Mouse (Mus musculus) heart, embryonic 13.5 days (tissue): ENCODE data around the gene Pspn. TPM values are rescaled to one million over a fixed set of nuclear protein-coding genes. Genes with fewer than 3 reads are reported as not detected.

Source experiments
- ATAC-seq: fragments of 200-750 bp; cut with Nextera tagmentation; 2 replicates; pipeline ENCODE4 v1.8.0; 2017; ENCODE audit warnings: moderate TSS enrichment; ENCODE audit not compliant: insufficient number of reproducible peaks, low FRiP score, low TSS enrichment; ENCODE audit errors: extremely low read depth
- H3K27ac ChIP-seq: fragments of 300-500 bp; sonication (generic); replicated peaks from 2 replicates; pipeline ENCODE4 v1.5.1; 2015; ENCODE audit warnings: moderate library complexity, mild to moderate bottlenecking, inconsistent platforms
- H3K27me3 ChIP-seq: fragments of 300-500 bp; sonication (generic); replicated peaks from 2 replicates; pipeline ENCODE4 v1.6.1; 2015; ENCODE audit warnings: mild to moderate bottlenecking, inconsistent platforms
- H3K36me3 ChIP-seq: fragments of 300-500 bp; sonication (generic); 2 replicates; pipeline ENCODE4 v1.6.1; 2015; ENCODE audit warnings: mild to moderate bottlenecking, inconsistent platforms
- H3K4me1 ChIP-seq: fragments of 300-500 bp; sonication (generic); 2 replicates; pipeline ENCODE4 v1.6.1; 2015; ENCODE audit warnings: inconsistent platforms
- H3K4me2 ChIP-seq: fragments of 300-500 bp; sonication (generic); 2 replicates; pipeline ENCODE4 v1.6.1; 2015; ENCODE audit warnings: inconsistent platforms, mild to moderate bottlenecking, moderate library complexity
- H3K4me3 ChIP-seq: fragments of 300-500 bp; sonication (generic); 2 replicates; pipeline ENCODE4 v1.5.1; 2015; ENCODE audit warnings: moderate library complexity, mild to moderate bottlenecking, inconsistent platforms
- H3K9ac ChIP-seq: fragments of 300-500 bp; sonication (generic); 2 replicates; pipeline ENCODE4 v1.6.1; 2015; ENCODE audit warnings: inconsistent platforms, mild to moderate bottlenecking, moderate library complexity
- H3K9me3 ChIP-seq: fragments of 300-500 bp; sonication (generic); 2 replicates; pipeline ENCODE4 v1.6.1; 2016; ENCODE audit warnings: inconsistent platforms
- WGBS: fragments of 180-500 bp; shearing (Covaris S2); methylation state at CpG from one replicate; pipeline ENCODE4 v1.1.7; 2015; ENCODE audit warnings: mixed read lengths; 5-methylcytosine and 5-hydroxymethylcytosine counted together
- polyA plus RNA-seq: library from polyadenylated mRNA; unstranded; fragments of >200 nt; fragmentation: Nextera tagmentation; extraction: Ambion mirVana; gene quantifications from 2 replicates; pipeline ENCODE4 v1.2.1, GENCODE M21; 2015

Pspn gene
- polyA plus RNA-seq, 1 experiment from 2014 or later: 0.35 TPM

- H3K4me3 ChIP-seq: no peak overlapping the region
- H3K27me3 ChIP-seq: no peaks in the 10 kb centered on the region
- no peak overlapping the region for H3K4me2 ChIP-seq
- no peak overlapping the region for H3K27ac ChIP-seq
- H3K4me1 ChIP-seq: no peaks in the 10 kb centered on the region
- H3K9ac ChIP-seq: no peak overlapping the region
- no peak for ATAC-seq
- H3K9me3 ChIP-seq: no peaks in the 10 kb centered on the region
- H3K36me3 ChIP-seq: peaks cover 55% of the 10 kb centered on the region
- 69% methylated on average over 2 of the region's 2 CpGs for WGBS
These were observed 19.9 kb upstream of the Pspn start for GRCm38 (mm10) chr17:57019693-57020092.

DNA sequence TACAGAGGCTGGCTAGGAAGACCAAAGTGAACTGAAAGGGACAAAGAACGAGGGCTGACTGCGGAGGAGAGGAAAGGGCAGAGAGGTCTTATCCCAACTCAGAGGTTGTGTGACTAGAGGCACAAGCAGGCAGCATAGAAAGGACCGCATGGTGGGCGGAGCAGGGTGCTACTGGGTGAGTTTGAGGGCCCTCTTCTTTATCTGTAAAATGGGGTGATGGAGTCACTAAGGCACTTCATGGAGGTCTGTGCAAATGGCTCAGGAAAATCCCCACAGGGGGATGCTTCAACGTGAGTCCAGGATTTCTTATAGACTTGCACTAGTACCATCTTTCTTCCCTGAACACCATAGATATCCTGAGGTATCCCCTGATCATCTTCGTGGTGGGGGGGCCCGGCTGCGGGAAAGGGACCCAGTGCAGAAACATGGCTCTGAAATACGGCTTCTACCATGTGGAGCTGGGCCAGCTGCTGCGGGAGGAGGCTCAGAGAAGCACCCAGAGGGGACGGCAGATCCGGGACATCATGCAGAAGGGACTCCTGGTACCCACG, 12.5 kb upstream of the Pspn start:
- Histone ChIP-seq H3K4me2 (peak overlapping the region; percentile 75), H3K9me3 (no peaks in the 10 kb centered on the region), H3K27me3 (no peaks in the 10 kb centered on the region), H3K36me3 (peaks cover 22% of the 10 kb centered on the region), H3K4me3 (peak overlapping the region; percentile 74), H3K4me1 (peaks cover 20% of the 10 kb centered on the region), H3K27ac (peak overlapping the region; percentile 85; the same call in 1 of the 2 replicates), H3K9ac (peak overlapping the region; percentile 83)
- ATAC-seq: no peak
- WGBS: 72% methylated on average over 13 of the region's 13 CpGs

DNA sequence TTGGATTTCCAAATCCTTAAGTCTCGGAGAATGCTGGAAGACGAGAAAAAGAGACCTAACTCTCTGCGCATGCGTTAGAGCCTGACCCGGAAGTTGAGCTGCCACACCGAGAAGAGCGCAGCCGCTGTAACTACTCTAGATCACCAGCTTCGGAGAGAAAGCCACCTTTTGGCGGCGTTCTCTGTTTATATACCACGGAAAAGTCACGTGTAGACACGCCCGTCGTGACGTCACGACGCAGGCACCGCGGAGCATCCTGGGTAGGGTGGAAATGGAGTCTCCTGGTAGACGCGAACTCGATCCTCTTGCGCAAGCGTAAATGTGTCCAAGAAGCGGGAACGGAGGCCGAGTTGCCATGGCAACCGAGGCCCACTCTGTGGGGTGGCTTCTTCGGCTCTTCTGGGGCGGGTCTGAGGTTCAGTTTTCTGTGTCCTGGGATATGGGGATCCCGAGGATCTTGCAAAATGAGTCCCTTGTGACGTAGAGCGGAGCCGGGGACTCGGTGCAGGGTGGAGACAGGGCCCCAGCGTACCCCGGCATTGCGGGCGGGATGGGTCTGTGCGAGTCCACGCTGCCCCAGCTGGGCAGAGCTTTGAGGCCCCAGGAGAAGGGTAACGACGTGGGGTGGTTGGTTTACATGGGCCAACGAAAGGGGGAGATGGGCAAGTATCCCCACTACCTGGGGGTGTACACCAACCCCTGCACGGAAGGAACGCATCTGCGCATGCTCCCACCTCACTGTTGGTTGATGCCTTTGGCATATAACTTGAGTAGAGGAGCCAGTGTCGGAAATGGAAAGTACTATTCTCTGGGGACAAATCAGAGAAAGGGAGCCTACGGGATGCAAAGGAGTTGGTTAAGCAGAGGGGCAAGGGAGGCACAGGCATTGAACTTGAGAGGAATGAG, 11.7 kb upstream of the Pspn start, which contains the start of the genes Gtf2f1 and Gm17949:
Gene Gtf2f1 (minus strand): TSS at position 53 of the 906 bp plus-strand sequence.
Gene Gm17949 (plus strand): TSS at position 234 of the 906 bp plus-strand sequence.
- WGBS: under 1% methylated on average over 51 of the region's 51 CpGs
- Histone ChIP-seq H3K4me2 (peak within 1 kb of the TSS; percentile 75), H3K9me3 (no peaks in the 10 kb centered on the region), H3K36me3 (peaks cover 31% of the 10 kb centered on the region), H3K4me3 (peak within 1 kb of the TSS; percentile 74), H3K4me1 (peaks cover 20% of the 10 kb centered on the region), H3K27me3 (no peaks in the 10 kb centered on the region), H3K27ac (peak within 1 kb of the TSS; percentile 85), H3K9ac (peak within 1 kb of the TSS; percentile 83)
- peak; percentile 88 for ATAC-seq

DNA sequence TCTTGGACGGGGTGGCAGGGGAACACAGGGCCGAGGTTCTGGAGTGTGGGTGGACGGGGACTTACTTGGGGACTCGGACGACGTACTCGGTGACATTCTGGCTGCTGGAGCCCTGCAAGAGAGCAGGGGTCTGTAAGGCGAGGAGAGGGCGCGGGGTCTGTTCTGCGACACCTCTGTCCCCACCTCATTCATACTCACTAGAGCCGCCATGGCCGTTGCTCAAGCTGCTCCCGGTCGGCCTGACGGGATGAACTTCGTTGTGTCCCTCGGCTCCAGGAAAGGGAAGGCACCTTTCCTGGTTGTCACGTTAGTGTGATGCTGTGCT, 11.1 kb upstream of the Pspn start:
- peak; percentile 3; the same call in 1 of the 2 replicates for ATAC-seq
- Histone ChIP-seq H3K9me3 (no peaks in the 10 kb centered on the region), H3K4me2 (peak overlapping the region; percentile 75), H3K27me3 (no peaks in the 10 kb centered on the region), H3K36me3 (peaks cover 37% of the 10 kb centered on the region), H3K9ac (peak overlapping the region; percentile 82), H3K4me1 (peaks cover 20% of the 10 kb centered on the region), H3K4me3 (peak overlapping the region; percentile 74), H3K27ac (peak overlapping the region; percentile 83)
- WGBS: under 1% methylated on average over 19 of the region's 19 CpGs

- Histone ChIP-seq H3K9ac (no peak overlapping the region), H3K36me3 (peaks cover 72% of the 10 kb centered on the region), H3K9me3 (no peaks in the 10 kb centered on the region), H3K4me3 (no peak overlapping the region), H3K4me1 (peaks cover 17% of the 10 kb centered on the region), H3K27ac (no peak overlapping the region), H3K27me3 (no peaks in the 10 kb centered on the region), H3K4me2 (no peak overlapping the region)
- 86% methylated on average over 13 of the region's 13 CpGs for WGBS
- ATAC-seq: no peak
These were observed 7.5 kb upstream of the Pspn start for GRCm38 (mm10) chr17:57007137-57007905.

DNA sequence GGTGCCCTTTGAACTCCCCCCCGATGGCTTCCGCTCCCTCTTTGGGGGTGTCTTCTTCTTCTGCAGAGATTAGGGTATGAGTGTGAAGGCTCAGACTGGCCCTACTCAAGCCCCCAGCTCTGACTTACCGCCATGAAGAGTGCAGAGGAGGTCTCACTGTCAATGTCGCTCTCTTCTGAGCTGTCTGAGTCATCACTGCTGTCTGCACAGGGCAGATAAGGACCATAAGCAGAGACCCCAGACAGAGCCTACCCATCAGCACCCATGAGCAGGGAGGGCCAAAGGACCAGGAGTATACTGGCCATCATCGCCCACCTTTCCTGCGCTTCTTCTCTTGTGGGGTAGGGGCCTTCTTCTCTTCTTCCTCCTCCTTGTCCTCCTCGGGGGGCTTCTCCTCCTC, 4.2 kb upstream of the Pspn start:
- Histone ChIP-seq H3K9me3 (no peaks in the 10 kb centered on the region), H3K4me3 (no peak overlapping the region), H3K36me3 (peaks cover 81% of the 10 kb centered on the region), H3K4me1 (peaks cover 20% of the 10 kb centered on the region), H3K27me3 (no peaks in the 10 kb centered on the region), H3K9ac (0 out of 2 replicates have a peak overlapping the region, but pooled peaks have one; percentile 21), H3K27ac (no peak overlapping the region), H3K4me2 (no peak overlapping the region)
- 67% methylated on average over 7 of the region's 7 CpGs for WGBS
- no peak for ATAC-seq

- 15% methylated on average over 8 of the region's 8 CpGs for WGBS
- Histone ChIP-seq H3K4me3 (no peak overlapping the region), H3K4me1 (peaks cover 36% of the 10 kb centered on the region), H3K9ac (peak overlapping the region; percentile 71), H3K27me3 (no peaks in the 10 kb centered on the region), H3K4me2 (peak overlapping the region; percentile 38), H3K9me3 (no peaks in the 10 kb centered on the region), H3K36me3 (peaks cover 62% of the 10 kb centered on the region), H3K27ac (peak overlapping the region; percentile 83)
- no peak for ATAC-seq
These were observed 1.4 kb upstream of the Pspn start for GRCm38 (mm10) chr17:57001228-57001627.

- Histone ChIP-seq H3K9me3 (no peaks in the 10 kb centered on the region), H3K4me2 (no peak overlapping the region), H3K27ac (no peak overlapping the region), H3K4me1 (peaks cover 36% of the 10 kb centered on the region), H3K36me3 (peaks cover 62% of the 10 kb centered on the region), H3K9ac (no peak overlapping the region), H3K27me3 (no peaks in the 10 kb centered on the region), H3K4me3 (no peak overlapping the region)
- no peak for ATAC-seq
- WGBS: 91% methylated on average over 9 of the region's 9 CpGs
These were observed 404 bp downstream of the Pspn start for GRCm38 (mm10) chr17:56999414-56999813.

DNA sequence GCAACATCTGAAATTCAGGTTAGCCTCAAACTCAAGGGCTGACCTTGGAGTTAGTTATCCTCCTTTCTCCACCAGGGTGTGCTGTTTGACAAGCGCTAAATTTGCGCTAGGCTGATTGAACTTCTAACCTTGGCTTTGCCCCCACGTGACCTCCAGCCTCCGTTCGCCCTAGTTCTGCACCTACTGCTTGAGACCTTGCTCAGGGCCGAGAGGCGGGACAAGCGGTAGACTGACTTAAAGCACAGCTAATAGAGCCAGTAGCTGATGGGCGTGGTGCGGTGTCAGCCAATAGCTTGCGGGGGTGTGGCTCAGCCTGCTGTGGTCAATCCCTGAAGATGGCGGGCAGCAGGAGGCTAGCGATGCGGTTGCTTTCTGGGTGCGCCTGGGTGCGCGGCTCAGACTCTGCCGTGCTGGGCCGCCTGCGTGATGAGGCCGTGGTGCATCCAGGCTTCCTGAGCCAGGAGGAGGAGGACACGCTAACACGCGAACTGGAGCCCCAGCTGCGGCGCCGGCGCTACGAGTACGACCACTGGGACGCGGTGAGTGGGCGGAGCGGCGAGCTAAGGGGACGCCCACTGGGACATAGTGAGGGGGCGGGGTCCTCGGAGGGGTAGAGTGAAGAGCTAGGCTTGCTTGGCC, 2.7 kb downstream of the Pspn start, which contains the start of gene Alkbh7:
Gene Alkbh7 (plus strand): TSS at position 311 of the 639 bp plus-strand sequence.
- peak within 1 kb of the TSS; percentile 83 for H3K4me2 ChIP-seq
- peak within 1 kb of the TSS; percentile 83 for H3K9ac ChIP-seq
- peak within 1 kb of the TSS; percentile 83 for H3K27ac ChIP-seq
- no peaks in the 10 kb centered on the region for H3K27me3 ChIP-seq
- no peaks in the 10 kb centered on the region for H3K9me3 ChIP-seq
- peak within 1 kb of the TSS; percentile 85 for H3K4me3 ChIP-seq
- WGBS: under 1% methylated on average over 38 of the region's 38 CpGs
- peak; percentile 99 for ATAC-seq
- H3K36me3 ChIP-seq: peaks cover 64% of the 10 kb centered on the region
- peaks cover 36% of the 10 kb centered on the region for H3K4me1 ChIP-seq

GRCm38 (mm10) chr17:56996506-56996905, 3.3 kb downstream of the Pspn start:
- no peaks in the 10 kb centered on the region for H3K9me3 ChIP-seq
- WGBS: 75% methylated on average over 2 of the region's 2 CpGs

More at GRCm38 (mm10) chr17:56996506-56996905, 3.3 kb downstream of the Pspn start:
- H3K4me3 ChIP-seq: peak overlapping the region; percentile 85; the same call in 1 of the 2 replicates
- H3K27ac ChIP-seq: peak overlapping the region; percentile 83; the same call in 1 of the 2 replicates
- H3K4me1 ChIP-seq: peaks cover 33% of the 10 kb centered on the region
- peak overlapping the region; percentile 44; the same call in 1 of the 2 replicates for H3K9ac ChIP-seq
- no peaks in the 10 kb centered on the region for H3K27me3 ChIP-seq
- peaks cover 70% of the 10 kb centered on the region for H3K36me3 ChIP-seq
- no peak for ATAC-seq
- peak overlapping the region; percentile 83 for H3K4me2 ChIP-seq
